Mouse (Mus musculus): ENCODE results near the gene Plcg2.

The Plcg2 gene

GRCm38 (mm10) chr8:117498179-117498914 is at the start of gene Plcg2:
TSS of gene Plcg2 (plus strand) at chr8:117498291.
- peak; percentile 73 for DNase-seq (ENCODE audit: low read depth, low spot score)

GRCm38 (mm10) chr8:117451072-117451471 is 47.0 kb upstream of the Plcg2 start:
- no peak for DNase-seq (ENCODE audit: low read depth, low spot score)

- DNase-seq (ENCODE audit: low read depth, low spot score) = peak; percentile 45
Measured at GRCm38 (mm10) chr8:117453974-117454373, 44.1 kb upstream of the Plcg2 start.

GRCm38 (mm10) chr8:117454516-117455116 is 43.5 kb upstream of the Plcg2 start:
- no peak for DNase-seq (ENCODE audit: low read depth, low spot score)

- DNase-seq (ENCODE audit: low read depth, low spot score) = no peak
Measured at GRCm38 (mm10) chr8:117455701-117456100, 42.4 kb upstream of the Plcg2 start.

DNA sequence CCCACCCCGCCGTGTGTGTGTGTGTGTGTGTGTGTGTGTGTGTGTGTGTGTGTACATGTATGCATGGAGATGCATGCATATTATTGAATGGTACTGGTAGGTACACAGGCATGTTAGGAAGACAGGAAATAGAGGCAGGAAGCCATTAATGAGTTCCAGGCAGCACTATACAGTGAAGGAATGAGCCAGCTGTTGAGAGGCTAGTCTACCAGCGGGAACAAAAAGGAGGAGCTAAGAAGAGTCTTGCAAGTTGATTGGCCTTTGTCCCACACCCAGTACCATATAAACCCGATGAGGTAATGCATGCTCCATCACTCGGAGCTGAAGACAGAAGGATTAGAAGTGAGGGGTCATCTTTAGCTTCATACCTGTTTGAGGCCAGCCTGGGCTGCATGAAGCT is 39.7 kb upstream of the Plcg2 start:
- DNase-seq (ENCODE audit: low read depth, low spot score) = peak; percentile 63

- no peak for DNase-seq (ENCODE audit: low read depth, low spot score)
Measured at GRCm38 (mm10) chr8:117462701-117463284, 35.3 kb upstream of the Plcg2 start.

DNA sequence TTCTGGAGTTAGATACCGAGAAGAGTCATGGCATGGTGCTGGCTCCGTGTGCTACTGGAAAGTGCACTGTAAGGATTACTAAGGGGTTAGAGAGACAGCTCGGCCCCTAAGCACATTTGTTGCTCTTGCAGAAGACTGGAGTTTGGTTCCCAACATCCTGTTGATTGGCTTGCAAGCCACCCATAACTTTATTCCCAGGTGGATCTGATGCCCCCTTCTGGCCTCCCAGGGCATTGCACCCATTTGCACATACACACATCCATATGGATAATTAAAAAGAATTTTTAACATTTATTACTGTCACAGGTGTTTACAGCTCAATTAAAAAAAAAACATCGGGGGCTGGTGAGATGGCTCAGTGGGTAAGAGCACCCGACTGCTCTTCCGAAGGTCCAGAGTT is 33.6 kb upstream of the Plcg2 start:
- DNase-seq (ENCODE audit: low read depth, low spot score) = peak; percentile 42

DNA sequence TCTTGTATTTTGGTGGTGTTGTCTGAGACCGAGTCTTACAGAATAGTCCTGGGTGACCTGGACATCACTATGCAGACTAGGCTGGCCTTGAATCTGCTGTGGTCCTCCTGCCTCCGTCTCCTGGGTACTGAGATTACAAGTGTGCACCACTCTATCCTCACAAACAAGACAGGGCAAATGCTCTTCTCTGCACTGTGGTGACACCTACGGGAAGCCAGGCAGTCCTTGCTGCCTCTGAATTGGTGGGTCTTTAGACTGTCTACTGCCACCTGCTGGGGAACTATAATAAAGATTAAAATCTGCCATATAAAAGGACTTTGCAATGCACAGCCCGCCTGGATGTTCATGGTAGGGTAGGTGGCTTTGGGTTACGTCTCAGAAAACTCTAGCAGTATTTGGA is 32.8 kb upstream of the Plcg2 start:
- DNase-seq (ENCODE audit: low read depth, low spot score) = peak; percentile 87

- peak; percentile 72 for DNase-seq (ENCODE audit: low read depth, low spot score)
Measured at GRCm38 (mm10) chr8:117467466-117467865, 30.6 kb upstream of the Plcg2 start.

DNA sequence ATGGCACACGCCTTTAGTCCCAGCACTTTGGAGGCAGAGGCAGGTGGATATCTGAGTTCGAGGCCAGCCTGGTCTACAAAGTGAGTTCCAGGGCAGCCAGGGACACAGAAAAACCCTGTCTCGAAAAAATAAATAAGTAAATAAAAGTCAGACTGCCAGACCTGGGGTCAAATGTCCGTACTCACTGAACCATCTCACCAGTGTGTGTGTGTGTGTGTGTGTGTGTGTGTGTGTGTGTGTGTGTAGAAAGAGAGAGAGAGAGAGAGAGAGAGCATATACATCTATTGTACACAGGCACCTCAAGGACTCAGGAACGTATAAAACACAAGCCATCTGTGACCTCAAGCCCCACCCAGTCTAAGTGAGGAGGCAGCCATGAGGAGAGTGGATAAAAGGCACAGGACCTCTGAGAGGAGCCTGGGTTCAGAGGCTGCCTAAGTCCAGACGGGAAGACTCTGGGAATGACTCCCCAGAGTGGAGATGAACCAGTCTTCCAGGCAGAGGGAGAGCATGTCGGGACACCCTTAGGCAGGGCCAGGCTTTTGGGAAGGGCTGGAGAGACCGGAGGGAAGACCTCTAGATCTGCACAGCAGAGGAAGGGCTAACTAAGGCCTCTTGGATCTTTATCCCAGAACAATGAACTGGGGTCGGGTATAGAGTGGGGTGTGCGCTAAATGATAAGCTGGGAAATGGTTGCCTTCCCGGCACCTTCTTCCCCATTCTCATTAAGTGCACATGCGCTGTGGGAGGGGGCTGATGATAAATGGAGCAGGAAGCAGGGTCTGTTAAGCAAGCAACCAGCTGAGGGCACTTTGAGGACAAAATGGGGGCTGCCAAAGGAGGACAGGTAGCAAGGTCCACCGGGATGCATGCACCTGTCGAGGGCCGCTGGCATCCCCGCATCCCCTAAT is 28.4 kb upstream of the Plcg2 start:
- no peak for DNase-seq (ENCODE audit: low read depth, low spot score)

DNA sequence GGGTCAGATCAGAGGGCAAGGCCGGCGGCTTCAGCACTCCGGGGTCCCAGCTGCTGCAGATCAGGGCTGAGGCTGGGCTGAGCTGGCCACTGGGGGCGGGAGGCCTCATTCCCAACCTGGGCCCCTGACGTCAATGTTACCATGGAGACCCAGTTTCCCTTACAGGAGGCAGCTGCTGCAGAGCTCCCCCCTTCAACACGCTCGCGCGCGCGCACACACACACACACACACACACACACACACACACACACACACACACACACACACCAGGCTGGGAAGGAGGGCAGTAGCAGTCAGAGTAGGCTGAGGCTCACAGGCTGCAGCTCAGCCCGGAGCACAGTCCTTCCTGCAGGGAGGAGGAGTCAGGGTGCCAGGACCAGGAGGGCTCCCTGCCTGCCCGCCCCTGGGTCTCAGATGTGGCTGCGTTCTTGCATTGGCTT is 27.7 kb upstream of the Plcg2 start:
- DNase-seq (ENCODE audit: low read depth, low spot score) = peak; percentile 75

- peak; percentile 78 for DNase-seq (ENCODE audit: low read depth, low spot score)
Measured at GRCm38 (mm10) chr8:117471174-117471573, 26.9 kb upstream of the Plcg2 start.

- DNase-seq (ENCODE audit: low read depth, low spot score) = no peak
Measured at GRCm38 (mm10) chr8:117471655-117472054, 26.4 kb upstream of the Plcg2 start.

DNA sequence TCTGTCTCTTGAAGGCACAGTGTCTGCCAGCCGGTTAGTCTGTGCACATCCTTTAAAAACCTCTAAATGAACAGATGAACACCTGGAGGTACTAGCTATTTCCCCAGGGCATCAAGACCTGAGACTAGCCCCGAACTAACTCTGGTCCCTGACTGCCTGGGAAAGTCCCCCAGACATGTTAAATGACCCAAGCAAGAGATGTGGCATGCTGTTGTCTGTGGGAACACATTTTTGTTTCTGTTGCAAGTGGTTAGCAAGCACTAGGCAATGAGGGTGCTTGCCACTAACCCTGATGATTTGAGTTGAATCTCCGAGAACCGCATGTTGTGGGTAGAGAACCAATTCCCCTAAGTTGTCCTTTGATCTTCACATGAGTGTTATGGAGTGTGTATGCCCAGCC is 25.8 kb upstream of the Plcg2 start:
- DNase-seq (ENCODE audit: low read depth, low spot score) = no peak

DNA sequence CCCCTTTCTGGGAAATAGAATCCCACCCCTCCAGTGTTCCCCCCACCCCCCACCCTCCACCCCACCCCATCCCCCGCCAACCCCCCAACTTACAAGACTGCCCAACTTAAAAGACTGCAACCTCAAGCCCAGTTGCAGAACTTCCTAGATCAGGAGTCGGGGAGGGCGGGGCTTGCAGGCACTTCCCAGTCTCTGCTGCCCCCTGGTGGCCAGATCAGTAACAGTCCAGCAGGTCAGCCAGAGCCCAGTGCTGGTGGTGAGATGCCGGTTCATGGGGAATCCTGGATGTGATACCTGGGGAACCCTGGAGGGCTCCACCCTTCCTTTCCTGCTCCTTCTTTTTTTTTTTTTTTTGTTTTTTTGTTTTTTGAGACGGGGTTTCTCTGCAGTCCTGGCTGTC is 23.1 kb upstream of the Plcg2 start:
- peak; percentile 90 for DNase-seq (ENCODE audit: low read depth, low spot score)

DNA sequence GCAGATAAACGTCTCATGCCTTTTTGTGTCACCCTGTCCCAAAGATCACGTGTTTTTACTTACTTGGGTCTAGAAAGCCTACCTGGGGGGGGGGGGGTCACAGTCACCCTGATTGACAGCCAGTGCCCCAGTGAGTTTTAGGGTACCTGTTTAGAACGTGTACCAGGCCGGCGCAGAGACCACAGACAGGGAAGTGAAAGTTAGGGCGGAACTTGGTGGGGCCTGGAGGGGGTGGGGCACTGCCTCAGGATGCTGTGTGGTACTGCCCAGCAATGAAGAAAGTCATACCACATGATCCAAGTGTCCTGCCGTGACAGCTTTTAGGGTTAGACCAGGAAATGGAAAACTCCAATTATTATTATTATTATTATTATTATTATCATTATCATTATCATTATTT is 22.3 kb upstream of the Plcg2 start:
- DNase-seq (ENCODE audit: low read depth, low spot score) = no peak

- DNase-seq (ENCODE audit: low read depth, low spot score) = no peak
Measured at GRCm38 (mm10) chr8:117478082-117478481, 20.0 kb upstream of the Plcg2 start.

DNA sequence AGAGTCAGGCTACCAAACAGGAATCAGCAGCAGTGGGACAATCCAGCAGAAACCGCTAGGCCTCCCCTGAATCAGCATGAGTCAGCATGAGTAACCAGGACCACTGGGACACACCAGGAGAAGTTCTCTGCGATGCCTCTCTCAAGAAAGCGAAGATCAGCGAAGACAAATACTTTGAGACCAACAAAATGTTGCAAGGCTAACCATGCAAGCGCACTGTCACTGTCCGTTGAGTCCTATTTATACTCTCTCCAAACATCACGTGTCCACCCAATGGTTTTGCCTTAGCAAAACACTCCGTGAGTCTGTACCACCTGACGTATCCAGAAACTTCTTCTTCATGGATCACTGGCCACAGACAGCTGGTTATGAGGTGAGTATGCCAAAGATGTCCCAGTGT is 18.1 kb upstream of the Plcg2 start:
- DNase-seq (ENCODE audit: low read depth, low spot score) = peak; percentile 42

DNA sequence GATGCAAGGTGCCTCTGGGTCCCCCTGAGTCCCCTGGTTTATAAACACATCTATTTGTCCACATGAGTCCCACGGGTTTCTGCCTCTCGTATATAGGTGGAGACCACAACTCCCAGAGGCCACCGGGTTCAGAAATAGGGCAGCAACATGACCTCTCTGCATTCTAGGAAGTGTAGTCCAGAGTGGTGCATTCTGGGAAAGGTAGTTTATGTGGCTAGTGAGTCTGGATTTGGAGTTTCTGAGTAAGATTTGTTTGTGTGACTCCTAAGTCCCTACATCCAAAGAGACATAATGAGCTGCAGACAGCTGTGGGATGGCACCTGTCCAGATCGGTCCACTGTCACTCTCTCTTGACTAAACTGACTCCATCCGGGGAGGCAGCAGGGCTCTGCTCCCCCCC is 17.6 kb upstream of the Plcg2 start:
- DNase-seq (ENCODE audit: low read depth, low spot score) = peak; percentile 77

- no peak for DNase-seq (ENCODE audit: low read depth, low spot score)
Measured at GRCm38 (mm10) chr8:117481830-117482229, 16.3 kb upstream of the Plcg2 start.

- DNase-seq (ENCODE audit: low read depth, low spot score) = no peak
Measured at GRCm38 (mm10) chr8:117484731-117485130, 13.4 kb upstream of the Plcg2 start.

All from R1 (cell line).